Mouse (Mus musculus) liver, embryonic 11.5 days (tissue): ENCODE measurements around the gene Cmah. TPM values are rescaled to one million over a fixed set of nuclear protein-coding genes. Genes with fewer than 3 reads are reported as not detected.
A peak's percentile ranks its signal among the peaks of the same experiment; 100 is the strongest.

Experiments used
- ATAC-seq: fragments of 200-750 bp; cut with Nextera tagmentation; replicated peaks from 2 replicates; pipeline ENCODE4 v1.8.0; 2017; ENCODE audit warnings: moderate number of reproducible peaks, mild to moderate bottlenecking, moderate TSS enrichment, moderate library complexity; ENCODE audit not compliant: low FRiP score
- DNase-seq: peaks from one replicate; pipeline ENCODE4 v3.0.0-alpha.2; 2017; ENCODE audit warnings: low spot score
- H3K27ac ChIP-seq: fragments of 300-500 bp; sonication (generic); 2 replicates; pipeline ENCODE4 v1.5.1; 2014; ENCODE audit warnings: mild to moderate bottlenecking, low read depth, low read length, control low read depth
- H3K27me3 ChIP-seq: fragments of 300-500 bp; sonication (generic); replicated peaks from 2 replicates; pipeline ENCODE4 v1.6.1; 2014; ENCODE audit warnings: low read length, mixed read lengths; ENCODE audit not compliant: control insufficient read depth, insufficient read depth
- H3K36me3 ChIP-seq: fragments of 300-500 bp; sonication (generic); 2 replicates; pipeline ENCODE4 v1.6.1; 2014; ENCODE audit warnings: mild to moderate bottlenecking, low read length, moderate library complexity, mixed read lengths; ENCODE audit not compliant: control insufficient read depth, insufficient read depth
- H3K4me1 ChIP-seq: fragments of 300-500 bp; sonication (generic); replicated peaks from 2 replicates; pipeline ENCODE4 v1.6.1; 2014; ENCODE audit warnings: low read length, mixed read lengths; ENCODE audit not compliant: control insufficient read depth, insufficient read depth
- H3K4me2 ChIP-seq: fragments of 300-500 bp; sonication (generic); 2 replicates; pipeline ENCODE4 v1.6.1; 2014; ENCODE audit warnings: mild to moderate bottlenecking, control low read depth, moderate library complexity
- H3K4me3 ChIP-seq: fragments of 300-500 bp; sonication (generic); 2 replicates; pipeline ENCODE4 v1.5.1; 2014; ENCODE audit warnings: low read depth, low read length, control low read depth
- H3K9ac ChIP-seq: fragments of 300-500 bp; sonication (generic); 2 replicates; pipeline ENCODE4 v1.6.1; 2014; ENCODE audit warnings: low read depth, low read length, control low read depth
- H3K9me3 ChIP-seq: fragments of 300-500 bp; sonication (generic); 2 replicates; pipeline ENCODE4 v1.6.1; 2016; ENCODE audit warnings: low read length, inconsistent platforms, mixed read lengths; ENCODE audit not compliant: control insufficient read depth
- WGBS: fragments of 180-500 bp; shearing (Covaris S2); extraction: QIAGEN DNeasy Blood & Tissue Kit; methylation state at CpG from one replicate; pipeline ENCODE4 v1.1.7; 2014; 5-methylcytosine and 5-hydroxymethylcytosine counted together
- polyA plus RNA-seq: library from polyadenylated mRNA; unstranded; fragments of >200 nt; fragmentation: Nextera tagmentation; extraction: Ambion mirVana; gene quantifications from 2 replicates; pipeline ENCODE4 v1.2.1, GENCODE M21; 2014

Gene Cmah
- polyA plus RNA-seq, 1 experiment from 2014 or later: 4.3 TPM

DNA sequence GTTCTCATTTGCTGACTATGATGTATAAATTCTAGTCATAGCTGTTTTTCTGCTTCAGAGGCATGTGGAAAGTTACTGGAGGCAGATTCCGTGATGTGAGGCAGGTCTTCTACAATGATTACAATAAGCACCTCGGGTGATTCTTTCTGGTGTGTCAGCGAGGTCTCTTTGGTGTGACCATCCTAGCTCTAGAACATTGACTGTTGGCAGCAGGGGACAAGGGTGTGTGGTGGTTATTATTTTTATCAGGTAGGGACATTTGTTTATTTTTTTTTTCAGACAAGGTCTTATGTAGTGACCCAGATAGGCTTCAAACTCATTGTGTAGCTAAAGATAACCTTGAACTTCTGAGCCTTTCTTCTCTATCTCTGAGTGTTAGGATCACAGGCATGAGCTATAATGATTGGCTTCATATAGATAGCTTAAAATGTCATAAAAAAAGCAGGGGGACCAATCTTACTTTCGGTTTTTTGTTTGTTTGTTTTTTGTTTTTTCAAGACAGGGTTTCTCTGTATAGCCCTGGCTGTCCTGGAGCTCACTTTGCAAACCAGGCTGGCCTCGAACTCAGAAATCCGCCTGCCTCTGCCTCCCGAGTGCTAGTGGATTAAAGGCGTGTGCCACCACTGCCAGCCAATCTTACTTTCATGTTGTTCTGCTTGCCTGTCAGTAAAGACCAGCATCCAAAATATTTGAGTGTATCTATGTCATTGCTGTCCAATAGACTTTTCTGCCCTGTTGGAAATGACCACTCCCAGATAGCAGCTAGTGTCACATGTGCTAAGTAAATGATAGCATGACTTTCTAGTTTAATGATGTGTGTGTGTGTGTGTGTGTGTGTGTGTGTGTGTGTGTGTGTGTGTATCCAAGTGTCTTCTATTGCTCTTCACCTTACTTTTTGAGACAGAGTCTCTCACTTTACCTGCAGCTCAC lies 15.9 kb upstream of the Cmah start:
- DNase-seq: no peak

DNA sequence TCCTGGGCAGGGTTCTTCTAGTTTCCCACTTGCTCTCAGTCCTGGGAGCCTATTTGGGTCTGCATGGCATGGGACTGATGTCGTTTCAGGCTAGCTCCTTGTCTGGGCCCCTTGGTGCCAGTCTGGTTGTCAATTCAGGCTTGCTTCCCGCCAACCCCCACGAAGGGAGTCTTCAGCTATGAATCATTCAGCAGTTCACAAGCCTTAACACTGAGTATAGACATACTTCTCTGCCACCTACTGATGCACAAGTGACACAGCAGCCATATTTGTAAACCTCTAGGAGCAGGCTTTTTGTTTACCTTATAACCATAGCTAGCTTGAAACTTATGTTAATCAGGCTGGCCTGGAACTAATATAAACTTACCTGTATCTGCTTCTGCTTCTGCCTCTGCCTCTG lies 10.6 kb upstream of the Cmah start:
- WGBS: 58% methylated on average over 3 of the region's 3 CpGs
- Histone ChIP-seq H3K4me2 (no peak overlapping the region), H3K27ac (no peak overlapping the region), H3K4me1 (no peaks in the 10 kb centered on the region), H3K27me3 (no peaks in the 10 kb centered on the region), H3K9me3 (no peaks in the 10 kb centered on the region), H3K4me3 (no peak overlapping the region), H3K36me3 (no peaks in the 10 kb centered on the region), H3K9ac (no peak overlapping the region)
- no peak for ATAC-seq
- no peak for DNase-seq

More for the DNA sequence above, 15.9 kb upstream of the Cmah start:
- H3K27me3 ChIP-seq: no peaks in the 10 kb centered on the region
- H3K4me3 ChIP-seq: no peak overlapping the region
- 68% methylated on average over 8 of the region's 8 CpGs for WGBS
- H3K4me2 ChIP-seq: peak overlapping the region; percentile 16; the same call in 1 of the 2 replicates
- no peak overlapping the region for H3K9ac ChIP-seq
- peaks cover 5% of the 10 kb centered on the region for H3K4me1 ChIP-seq
- peak overlapping the region; percentile 56 for H3K27ac ChIP-seq
- no peaks in the 10 kb centered on the region for H3K36me3 ChIP-seq
- peak; percentile 88 for ATAC-seq
- H3K9me3 ChIP-seq: no peaks in the 10 kb centered on the region

DNA sequence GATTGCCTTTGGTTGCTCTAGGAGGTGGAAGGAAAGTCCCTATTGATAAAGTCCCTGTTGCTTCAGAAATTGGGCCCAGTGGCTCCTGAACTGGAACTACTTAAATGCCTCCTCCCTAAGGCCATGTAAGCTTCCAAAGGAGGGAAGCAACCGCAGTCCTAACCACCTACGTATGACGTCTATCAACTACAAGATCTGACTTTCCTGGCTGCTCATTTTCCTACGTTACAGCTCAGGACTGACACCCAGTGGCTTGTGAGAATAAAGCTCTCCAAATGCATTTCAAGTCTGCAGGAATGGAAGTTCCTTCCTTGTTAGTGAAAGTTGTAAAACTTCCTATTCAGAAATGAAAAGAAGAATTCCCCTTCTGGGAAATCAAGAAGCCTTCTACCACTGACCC lies 8.6 kb upstream of the Cmah start:
- Histone ChIP-seq H3K27me3 (no peaks in the 10 kb centered on the region), H3K9ac (no peak overlapping the region), H3K27ac (no peak overlapping the region), H3K36me3 (no peaks in the 10 kb centered on the region), H3K4me1 (no peaks in the 10 kb centered on the region), H3K4me3 (no peak overlapping the region), H3K9me3 (no peaks in the 10 kb centered on the region), H3K4me2 (no peak overlapping the region)
- ATAC-seq (no peak), DNase-seq (no peak)
- 14% methylated on average over 4 of the region's 4 CpGs for WGBS

DNA sequence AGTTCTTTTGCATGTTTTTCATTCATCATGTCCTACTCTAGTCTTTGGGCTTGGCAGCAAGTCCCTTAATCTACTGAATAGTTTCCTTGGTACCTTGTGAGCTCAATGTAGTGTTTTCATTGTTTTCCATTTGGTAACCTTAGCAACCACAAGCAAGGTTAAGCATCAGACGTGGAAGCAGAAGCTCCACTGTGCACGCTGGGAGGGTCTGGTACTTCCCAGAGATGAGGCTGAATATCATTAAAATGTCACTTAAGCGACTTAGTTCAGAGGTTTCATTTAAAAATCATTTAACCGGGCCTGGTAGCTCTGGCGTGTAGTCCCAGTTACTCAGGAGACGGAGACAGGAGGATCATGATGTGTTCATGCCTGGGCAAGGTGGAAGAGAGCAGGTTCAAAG lies 5.9 kb upstream of the Cmah start:
- H3K4me1 ChIP-seq: no peaks in the 10 kb centered on the region
- H3K27me3 ChIP-seq: no peaks in the 10 kb centered on the region
- H3K9ac ChIP-seq: no peak overlapping the region
- H3K36me3 ChIP-seq: no peaks in the 10 kb centered on the region
- no peaks in the 10 kb centered on the region for H3K9me3 ChIP-seq
- no peak overlapping the region for H3K4me2 ChIP-seq
- 69% methylated on average over 6 of the region's 6 CpGs for WGBS
- DNase-seq (no peak), ATAC-seq (no peak)
- no peak overlapping the region for H3K27ac ChIP-seq
- H3K4me3 ChIP-seq: no peak overlapping the region

DNA sequence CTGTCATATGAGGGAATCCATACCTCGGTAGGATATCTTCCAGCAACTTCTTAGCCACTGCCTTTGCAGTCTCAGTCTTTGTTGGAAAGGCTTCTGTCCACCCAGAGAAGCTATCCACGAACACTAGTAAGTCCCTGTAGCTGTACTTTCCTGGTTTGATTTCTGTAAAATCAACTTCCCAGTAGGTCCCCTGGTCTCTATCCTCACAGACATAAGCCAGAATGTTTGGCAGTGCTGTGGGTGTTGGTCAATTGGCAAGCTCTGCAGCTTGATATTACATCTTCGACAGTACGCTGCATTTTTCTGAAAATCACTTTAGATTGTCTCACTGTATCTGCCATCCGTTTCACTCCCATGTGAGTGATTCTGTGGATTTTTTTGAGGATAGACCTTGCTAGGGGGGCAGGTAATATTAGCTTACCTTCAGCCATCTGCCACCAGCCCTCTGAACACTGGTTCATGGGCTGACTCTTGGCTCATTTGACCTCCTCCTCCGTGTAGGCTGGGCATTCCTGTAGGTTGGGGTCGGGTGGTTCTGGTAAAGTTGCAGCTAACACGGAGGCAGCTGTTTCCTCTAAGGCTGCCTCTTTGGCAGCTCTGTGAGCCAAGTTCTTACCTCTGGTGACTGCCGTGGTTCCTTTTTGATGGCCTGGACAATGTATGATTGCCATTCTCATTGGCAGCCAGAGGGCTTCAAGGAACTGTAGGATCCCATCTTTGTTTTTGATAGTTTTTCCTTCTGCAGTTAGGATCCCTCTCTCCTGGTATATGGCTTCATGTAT lies 1.0 kb downstream of the Cmah start:
- H3K9ac ChIP-seq: no peak overlapping the region

DNA sequence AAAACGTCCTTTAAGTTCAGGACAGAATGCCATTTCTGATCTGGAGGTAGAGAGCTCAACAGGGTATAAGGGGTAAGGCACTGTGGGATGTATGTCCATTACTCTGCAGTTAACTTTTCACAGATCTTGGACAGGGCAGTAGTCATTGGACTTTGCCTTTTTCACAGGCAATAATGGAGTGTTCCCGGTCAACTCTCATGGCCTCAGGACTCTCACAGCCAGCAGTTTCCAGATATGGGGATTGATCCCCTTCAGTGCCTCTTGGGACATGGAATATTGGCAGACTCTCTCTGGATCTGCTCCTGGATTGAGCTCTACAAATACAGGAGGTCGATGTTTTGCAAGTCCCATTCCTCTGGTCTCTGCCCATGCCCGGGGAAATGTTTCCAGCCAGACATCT lies 2.9 kb downstream of the Cmah start:
- no peak overlapping the region for H3K9ac ChIP-seq
- H3K36me3 ChIP-seq: no peaks in the 10 kb centered on the region
- H3K4me3 ChIP-seq: no peak overlapping the region
- ATAC-seq (no peak), DNase-seq (no peak)
- no peaks in the 10 kb centered on the region for H3K4me1 ChIP-seq
- 68% methylated on average over 4 of the region's 4 CpGs for WGBS
- H3K27me3 ChIP-seq: no peaks in the 10 kb centered on the region
- H3K27ac ChIP-seq: no peak overlapping the region
- no peaks in the 10 kb centered on the region for H3K9me3 ChIP-seq
- H3K4me2 ChIP-seq: no peak overlapping the region

More for the DNA sequence above, 1.0 kb downstream of the Cmah start:
- 73% methylated on average over 9 of the region's 9 CpGs for WGBS
- Histone ChIP-seq H3K4me2 (no peak overlapping the region), H3K4me3 (no peak overlapping the region), H3K36me3 (no peaks in the 10 kb centered on the region), H3K27me3 (no peaks in the 10 kb centered on the region), H3K9me3 (no peaks in the 10 kb centered on the region), H3K4me1 (no peaks in the 10 kb centered on the region), H3K27ac (no peak overlapping the region)
- DNase-seq (no peak), ATAC-seq (no peak)

DNA sequence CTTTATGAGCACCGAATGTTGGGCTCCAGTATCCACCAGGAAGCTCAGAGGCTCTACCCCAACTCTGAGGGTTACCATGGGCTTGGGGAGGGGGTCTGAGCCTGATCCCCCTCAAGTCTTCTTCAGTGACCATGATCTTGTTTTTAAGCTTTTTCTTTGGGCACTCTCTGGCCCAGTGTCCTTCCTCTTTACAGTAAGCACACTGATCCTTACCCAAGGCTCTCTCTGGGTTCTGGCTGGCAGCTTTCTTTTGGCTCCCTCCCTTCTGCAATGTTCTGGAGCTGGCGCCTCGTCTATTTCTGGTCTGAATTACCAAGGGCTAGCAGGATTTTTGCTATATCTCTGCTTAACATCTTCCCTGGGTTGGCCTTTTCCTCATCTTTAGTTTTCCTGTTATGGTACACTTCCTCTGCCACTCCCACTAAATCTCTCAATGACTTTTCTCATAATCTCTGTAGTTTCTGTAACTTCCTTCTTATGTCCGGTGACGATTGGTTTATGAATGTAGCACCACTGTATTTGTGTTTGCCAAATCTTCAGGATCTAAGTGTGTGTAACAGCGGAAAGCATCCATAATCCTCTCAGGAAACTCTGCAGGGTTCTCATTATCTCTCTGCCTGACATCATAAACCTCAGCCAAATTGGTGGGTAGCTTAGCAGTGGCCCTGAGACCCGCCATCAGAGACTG lies 3.8 kb downstream of the Cmah start:
- H3K27me3 ChIP-seq: no peaks in the 10 kb centered on the region
- H3K4me2 ChIP-seq: no peak overlapping the region
- 62% methylated on average over 7 of the region's 7 CpGs for WGBS
- DNase-seq (no peak), ATAC-seq (no peak)
- H3K9ac ChIP-seq: no peak overlapping the region
- no peaks in the 10 kb centered on the region for H3K4me1 ChIP-seq
- H3K9me3 ChIP-seq: no peaks in the 10 kb centered on the region
- no peak overlapping the region for H3K27ac ChIP-seq
- no peak overlapping the region for H3K4me3 ChIP-seq
- H3K36me3 ChIP-seq: no peaks in the 10 kb centered on the region

DNA sequence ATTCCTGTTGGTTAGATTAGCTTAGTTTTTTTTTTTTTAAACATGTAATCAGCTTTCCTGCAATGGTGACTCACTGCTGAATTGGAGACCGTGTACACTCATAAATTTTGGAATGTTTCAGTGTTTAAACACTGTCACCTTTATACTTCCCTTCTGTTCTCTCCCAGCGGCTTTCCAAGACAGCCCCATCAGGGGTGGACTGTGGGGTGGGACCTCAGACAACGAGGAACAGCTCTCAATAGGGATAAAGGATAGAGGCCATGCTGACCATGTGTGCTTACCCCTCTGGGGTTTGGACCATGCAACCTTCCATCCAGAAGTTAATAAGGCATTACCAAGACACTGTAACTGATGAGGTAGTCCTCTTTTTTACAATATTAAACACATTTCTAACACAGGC lies 5.3 kb downstream of the Cmah start:
- H3K4me1 ChIP-seq: no peaks in the 10 kb centered on the region
- 55% methylated on average over 3 of the region's 3 CpGs for WGBS
- H3K4me3 ChIP-seq: no peak overlapping the region
- H3K36me3 ChIP-seq: no peaks in the 10 kb centered on the region
- no peak overlapping the region for H3K4me2 ChIP-seq
- no peak overlapping the region for H3K27ac ChIP-seq
- H3K9me3 ChIP-seq: no peaks in the 10 kb centered on the region
- ATAC-seq (no peak), DNase-seq (no peak)
- H3K27me3 ChIP-seq: no peaks in the 10 kb centered on the region
- no peak overlapping the region for H3K9ac ChIP-seq
